Mouse (Mus musculus): ENCODE measurements around the gene Dcxr.

- TF ChIP-seq MAX (IDR thresholded peaks at IDR 0.05; ENCODE audit: low read depth) (no peak), POLR2A (IDR thresholded peaks at IDR 0.05; ENCODE audit: insufficient read length, low read depth) (no peak), USF1 (IDR thresholded peaks at IDR 0.05; ENCODE audit: low read depth) (no peak), SRF (IDR thresholded peaks at IDR 0.05; ENCODE audit: control insufficient read depth, insufficient read length, low read depth) (no peak), POLR2AphosphoS2 (IDR thresholded peaks at IDR 0.05; ENCODE audit: insufficient read length, low read depth) (no peak), E2F4 (IDR thresholded peaks at IDR 0.05; ENCODE audit: insufficient read depth) (no peak)
Observed at GRCm38 (mm10) chr11:120710672-120711071, 16.4 kb downstream of the Dcxr start.

Measured in myocyte (in vitro differentiated cells).